Mouse (Mus musculus) hindbrain, embryonic 12.5 days (tissue): ENCODE data around the gene Shroom3. TPM values are rescaled to one million over a fixed set of nuclear protein-coding genes. Genes with fewer than 3 reads are reported as not detected.

Source experiments
- ATAC-seq: fragments of 200-750 bp; cut with Nextera tagmentation; 2 replicates; pipeline ENCODE4 v1.8.0; 2017; ENCODE audit warnings: moderate TSS enrichment; ENCODE audit not compliant: low FRiP score
- H3K27ac ChIP-seq: fragments of 300-500 bp; sonication (generic); 2 replicates; pipeline ENCODE4 v1.5.1; 2016; ENCODE audit warnings: mild to moderate bottlenecking
- H3K27me3 ChIP-seq: fragments of 300-500 bp; sonication (generic); 2 replicates; pipeline ENCODE4 v1.6.1; 2016; ENCODE audit warnings: mild to moderate bottlenecking
- H3K36me3 ChIP-seq: fragments of 300-500 bp; sonication (generic); 2 replicates; pipeline ENCODE4 v1.6.1; 2016; ENCODE audit warnings: mild to moderate bottlenecking
- H3K4me1 ChIP-seq: fragments of 300-500 bp; sonication (generic); 2 replicates; pipeline ENCODE4 v1.6.1; 2016
- H3K4me2 ChIP-seq: fragments of 300-500 bp; sonication (generic); replicated peaks from 2 replicates; pipeline ENCODE4 v1.6.1; 2016; ENCODE audit warnings: mild to moderate bottlenecking
- H3K4me3 ChIP-seq: fragments of 300-500 bp; sonication (generic); 2 replicates; pipeline ENCODE4 v1.5.1; 2016; ENCODE audit warnings: mild to moderate bottlenecking
- H3K9ac ChIP-seq: fragments of 300-500 bp; sonication (generic); 2 replicates; pipeline ENCODE4 v1.6.1; 2016; ENCODE audit warnings: mild to moderate bottlenecking, moderate library complexity
- H3K9me3 ChIP-seq: fragments of 300-500 bp; sonication (generic); replicated peaks from 2 replicates; pipeline ENCODE4 v1.6.1; 2016; ENCODE audit warnings: mild to moderate bottlenecking
- WGBS: fragments of 180-500 bp; shearing (Covaris S2); methylation state at CpG from one replicate; pipeline ENCODE4 v1.1.7; 2016; 5-methylcytosine and 5-hydroxymethylcytosine counted together
- polyA plus RNA-seq: library from polyadenylated mRNA; unstranded; fragments of >200 nt; fragmentation: Nextera tagmentation; extraction: Ambion mirVana; gene quantifications from 2 replicates; pipeline ENCODE4 v1.2.1, GENCODE M21; 2016

Gene Shroom3
- polyA plus RNA-seq, 1 experiment from 2014 or later, result 6.5 TPM

- WGBS, result 90% methylated on average over 6 of the region's 6 CpGs
- H3K27me3 ChIP-seq, result no peaks in the 10 kb centered on the region
- H3K9me3 ChIP-seq, result no peaks in the 10 kb centered on the region
- H3K4me3 ChIP-seq, result no peak overlapping the region
- H3K4me2 ChIP-seq, result no peak overlapping the region
- H3K27ac ChIP-seq, result no peak overlapping the region
- H3K4me1 ChIP-seq, result no peaks in the 10 kb centered on the region
- H3K9ac ChIP-seq, result no peak overlapping the region
- ATAC-seq, result no peak
- H3K36me3 ChIP-seq, result no peaks in the 10 kb centered on the region
Observed at GRCm38 (mm10) chr5:92980393-92980792, 297.2 kb downstream of the Shroom3 start.

- no peak overlapping the region for H3K4me2 ChIP-seq
- H3K4me1 ChIP-seq, result no peaks in the 10 kb centered on the region
- H3K36me3 ChIP-seq, result no peaks in the 10 kb centered on the region
- no peaks in the 10 kb centered on the region for H3K27me3 ChIP-seq
- no peak overlapping the region for H3K9ac ChIP-seq
- H3K9me3 ChIP-seq, result no peaks in the 10 kb centered on the region
- ATAC-seq, result no peak
- no peak overlapping the region for H3K27ac ChIP-seq
- 67% methylated on average over 2 of the region's 2 CpGs for WGBS
- H3K4me3 ChIP-seq, result no peak overlapping the region
Observed at GRCm38 (mm10) chr5:92980862-92981261, 297.6 kb downstream of the Shroom3 start.

- Histone ChIP-seq H3K36me3 (no peaks in the 10 kb centered on the region), H3K4me3 (no peak overlapping the region), H3K4me2 (no peak overlapping the region), H3K9ac (no peak overlapping the region), H3K27me3 (no peaks in the 10 kb centered on the region), H3K27ac (no peak overlapping the region), H3K4me1 (no peaks in the 10 kb centered on the region), H3K9me3 (no peaks in the 10 kb centered on the region)
- ATAC-seq, result no peak
Observed at GRCm38 (mm10) chr5:92982673-92983072, 299.4 kb downstream of the Shroom3 start.

- Histone ChIP-seq H3K4me2 (no peak overlapping the region), H3K4me3 (no peak overlapping the region), H3K9me3 (no peaks in the 10 kb centered on the region), H3K27ac (no peak overlapping the region), H3K27me3 (no peaks in the 10 kb centered on the region), H3K36me3 (no peaks in the 10 kb centered on the region), H3K9ac (no peak overlapping the region), H3K4me1 (peaks cover 7% of the 10 kb centered on the region)
- ATAC-seq, result no peak
- WGBS, result 42% methylated on average over 2 of the region's 2 CpGs
Observed at GRCm38 (mm10) chr5:92983942-92984341, 300.7 kb downstream of the Shroom3 start.

GRCm38 (mm10) chr5:92984692-92985091 is 301.5 kb downstream of the Shroom3 start:
- Histone ChIP-seq H3K4me3 (no peak overlapping the region), H3K9ac (no peak overlapping the region), H3K9me3 (no peaks in the 10 kb centered on the region), H3K27ac (no peak overlapping the region), H3K27me3 (no peaks in the 10 kb centered on the region), H3K4me2 (no peak overlapping the region), H3K4me1 (peaks cover 8% of the 10 kb centered on the region), H3K36me3 (no peaks in the 10 kb centered on the region)
- no peak for ATAC-seq
- 22% methylated on average over 1 of the region's 1 CpGs for WGBS

GRCm38 (mm10) chr5:92985391-92985790 is 302.2 kb downstream of the Shroom3 start:
- peaks cover 8% of the 10 kb centered on the region for H3K4me1 ChIP-seq
- no peak overlapping the region for H3K9ac ChIP-seq
- no peaks in the 10 kb centered on the region for H3K9me3 ChIP-seq
- WGBS, result 85% methylated on average over 2 of the region's 2 CpGs
- no peak for ATAC-seq
- H3K36me3 ChIP-seq, result no peaks in the 10 kb centered on the region
- H3K27ac ChIP-seq, result no peak overlapping the region
- no peaks in the 10 kb centered on the region for H3K27me3 ChIP-seq
- no peak overlapping the region for H3K4me2 ChIP-seq
- H3K4me3 ChIP-seq, result no peak overlapping the region

GRCm38 (mm10) chr5:92986651-92987610 is 303.7 kb downstream of the Shroom3 start:
- Histone ChIP-seq H3K4me2 (no peak overlapping the region), H3K4me3 (no peak overlapping the region), H3K4me1 (peaks cover 8% of the 10 kb centered on the region), H3K27ac (no peak overlapping the region), H3K9ac (no peak overlapping the region), H3K9me3 (no peaks in the 10 kb centered on the region), H3K36me3 (no peaks in the 10 kb centered on the region), H3K27me3 (no peaks in the 10 kb centered on the region)
- 93% methylated on average over 22 of the region's 22 CpGs for WGBS
- ATAC-seq, result no peak

GRCm38 (mm10) chr5:92987891-92988768 is 304.9 kb downstream of the Shroom3 start:
- peak overlapping the region; percentile 37 for H3K4me2 ChIP-seq

GRCm38 (mm10) chr5:92988769-92989356 is 305.6 kb downstream of the Shroom3 start:
- Histone ChIP-seq H3K36me3 (no peaks in the 10 kb centered on the region), H3K9ac (peak overlapping the region; percentile 32; the same call in 1 of the 2 replicates), H3K9me3 (no peaks in the 10 kb centered on the region), H3K4me3 (no peak overlapping the region), H3K4me2 (peak overlapping the region; percentile 37), H3K4me1 (peaks cover 8% of the 10 kb centered on the region), H3K27ac (peak overlapping the region; percentile 70), H3K27me3 (no peaks in the 10 kb centered on the region)
- WGBS, result 24% methylated on average over 15 of the region's 15 CpGs
- ATAC-seq, result peak; percentile 69

More at GRCm38 (mm10) chr5:92987891-92988768, 304.9 kb downstream of the Shroom3 start:
- H3K9me3 ChIP-seq, result no peaks in the 10 kb centered on the region
- peak overlapping the region; percentile 70 for H3K27ac ChIP-seq
- peaks cover 8% of the 10 kb centered on the region for H3K4me1 ChIP-seq
- 47% methylated on average over 16 of the region's 16 CpGs for WGBS
- H3K36me3 ChIP-seq, result no peaks in the 10 kb centered on the region
- ATAC-seq, result peak; percentile 49
- no peaks in the 10 kb centered on the region for H3K27me3 ChIP-seq
- H3K4me3 ChIP-seq, result no peak overlapping the region
- H3K9ac ChIP-seq, result peak overlapping the region; percentile 32; the same call in 1 of the 2 replicates

- Histone ChIP-seq H3K4me1 (peaks cover 12% of the 10 kb centered on the region), H3K36me3 (no peaks in the 10 kb centered on the region), H3K4me2 (no peak overlapping the region), H3K9ac (no peak overlapping the region), H3K27me3 (no peaks in the 10 kb centered on the region), H3K27ac (no peak overlapping the region), H3K9me3 (no peaks in the 10 kb centered on the region), H3K4me3 (no peak overlapping the region)
- ATAC-seq, result no peak
- 85% methylated on average over 3 of the region's 3 CpGs for WGBS
Observed at GRCm38 (mm10) chr5:92992106-92992505, 308.9 kb downstream of the Shroom3 start.

- H3K9ac ChIP-seq, result no peak overlapping the region
- peaks cover 19% of the 10 kb centered on the region for H3K4me1 ChIP-seq
- no peaks in the 10 kb centered on the region for H3K9me3 ChIP-seq
- ATAC-seq, result no peak
- no peak overlapping the region for H3K4me3 ChIP-seq
- H3K36me3 ChIP-seq, result no peaks in the 10 kb centered on the region
- H3K4me2 ChIP-seq, result no peak overlapping the region
- WGBS, result 92% methylated on average over 6 of the region's 6 CpGs
- H3K27me3 ChIP-seq, result no peaks in the 10 kb centered on the region
- no peak overlapping the region for H3K27ac ChIP-seq
Observed at GRCm38 (mm10) chr5:92994309-92994708, 311.1 kb downstream of the Shroom3 start.

GRCm38 (mm10) chr5:92994861-92995260 is 311.6 kb downstream of the Shroom3 start:
- H3K36me3 ChIP-seq, result no peaks in the 10 kb centered on the region
- no peak overlapping the region for H3K9ac ChIP-seq
- H3K4me1 ChIP-seq, result peaks cover 19% of the 10 kb centered on the region
- H3K4me3 ChIP-seq, result no peak overlapping the region
- no peaks in the 10 kb centered on the region for H3K9me3 ChIP-seq
- no peaks in the 10 kb centered on the region for H3K27me3 ChIP-seq
- H3K27ac ChIP-seq, result no peak overlapping the region
- WGBS, result 87% methylated on average over 2 of the region's 2 CpGs
- no peak overlapping the region for H3K4me2 ChIP-seq
- ATAC-seq, result no peak
